Mouse (Mus musculus) stomach, postnatal 0 days (tissue): Measurements from ENCODE around the gene Gm44596.

Experiments
- CTCF ChIP-seq: IDR thresholded peaks from 2 replicates; pipeline ENCODE4 v1.5.1; 2016; ENCODE audit warnings: antibody characterized with exemption, low read depth, mild to moderate bottlenecking, moderate library complexity
- EP300 ChIP-seq: optimal IDR thresholded peaks from 2 replicates; pipeline ENCODE3; 2016; ENCODE audit warnings: antibody characterized with exemption

GRCm38 (mm10) chr6:128424269-128425019 is 49.1 kb downstream of the Gm44596 start, which contains the start of gene Itfg2:
- TF ChIP-seq EP300 = peak; percentile 22
- TF ChIP-seq CTCF = peak; percentile 10; the same call in 1 of the 2 replicates
